Mouse (Mus musculus) midbrain, embryonic 12.5 days (tissue): ENCODE measurements at regions not wholly inside any gene's neighbourhood (a gene's known extent, or its start where the extent isn't known, plus 50 kb on each side); places are given as distances from the start of the nearest gene placed in this dataset.

ENCODE experiments used
- ATAC-seq: fragments of 200-750 bp; cut with Nextera tagmentation; 2 replicates; pipeline ENCODE4 v1.8.0; 2017; ENCODE audit warnings: low read depth, moderate TSS enrichment, moderate library complexity; ENCODE audit not compliant: low FRiP score
- H3K27ac ChIP-seq: fragments of 300-500 bp; sonication (generic); replicated peaks from 2 replicates; pipeline ENCODE4 v1.5.1; 2016; ENCODE audit warnings: mild to moderate bottlenecking
- H3K27me3 ChIP-seq: fragments of 300-500 bp; sonication (generic); 2 replicates; pipeline ENCODE4 v1.6.1; 2016; ENCODE audit warnings: mild to moderate bottlenecking
- H3K36me3 ChIP-seq: fragments of 300-500 bp; sonication (generic); 2 replicates; pipeline ENCODE4 v1.6.1; 2016
- H3K4me1 ChIP-seq: fragments of 300-500 bp; sonication (generic); 2 replicates; pipeline ENCODE4 v1.6.1; 2016
- H3K4me2 ChIP-seq: fragments of 300-500 bp; sonication (generic); replicated peaks from 2 replicates; pipeline ENCODE4 v1.6.1; 2016; ENCODE audit warnings: mild to moderate bottlenecking, moderate library complexity
- H3K4me3 ChIP-seq: fragments of 300-500 bp; sonication (generic); 2 replicates; pipeline ENCODE4 v1.5.1; 2016; ENCODE audit warnings: mild to moderate bottlenecking
- H3K9ac ChIP-seq: fragments of 300-500 bp; sonication (generic); replicated peaks from 2 replicates; pipeline ENCODE4 v1.6.1; 2016; ENCODE audit warnings: mild to moderate bottlenecking, moderate library complexity
- H3K9me3 ChIP-seq: fragments of 300-500 bp; sonication (generic); 2 replicates; pipeline ENCODE4 v1.6.1; 2016; ENCODE audit warnings: mild to moderate bottlenecking
- WGBS: fragments of 180-500 bp; shearing (Covaris S2); methylation state at CpG from one replicate; pipeline ENCODE4 v1.1.7; 2016; 5-methylcytosine and 5-hydroxymethylcytosine counted together

DNA sequence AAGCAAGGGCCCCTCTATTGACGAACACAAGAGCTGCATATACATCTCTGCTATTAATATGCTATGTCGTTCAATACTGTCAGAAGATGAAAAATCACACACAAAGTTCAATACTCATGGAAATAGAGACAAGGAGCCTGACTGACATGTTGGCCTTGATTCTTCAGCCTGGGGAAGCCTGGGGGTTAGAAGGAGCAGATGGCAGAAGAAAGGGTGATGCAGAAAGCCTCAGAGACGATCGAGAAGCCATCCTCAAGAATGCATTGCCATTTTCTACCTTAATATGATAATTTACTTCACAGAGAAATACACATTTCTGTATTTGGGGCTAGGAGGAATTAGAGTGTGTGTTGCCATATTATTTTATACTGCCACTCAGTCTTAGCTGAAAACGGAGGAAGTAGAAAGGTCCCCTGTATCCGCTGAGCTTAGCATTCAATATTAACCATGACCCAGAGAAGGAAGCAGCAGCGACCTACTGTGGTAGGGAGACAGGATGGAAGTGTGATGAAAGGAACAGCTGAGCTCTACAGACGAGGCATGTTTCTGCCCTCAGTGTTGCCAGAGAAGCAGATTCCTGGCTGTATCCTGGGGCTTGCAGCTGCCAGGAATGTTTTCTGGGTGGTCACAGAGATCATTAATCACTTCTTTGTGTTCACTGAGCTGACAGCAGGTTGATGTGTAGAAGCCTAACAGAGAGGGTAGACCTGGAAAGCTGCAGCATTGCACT is 105.2 kb downstream of the Lrig3 start:
- 50% methylated on average over 8 of the region's 8 CpGs for WGBS
- peak; percentile 71 for ATAC-seq
- H3K27ac ChIP-seq: peak overlapping the region; percentile 54; the same call in 1 of the 2 replicates

GRCm38 (mm10) chr10:126071714-126072057 is 105.7 kb downstream of the Lrig3 start:
- ATAC-seq: peak; percentile 41; the same call in 1 of the 2 replicates

More for the DNA sequence above, 105.2 kb downstream of the Lrig3 start:
- H3K4me1 ChIP-seq: peaks cover 12% of the 10 kb centered on the region
- H3K36me3 ChIP-seq: no peaks in the 10 kb centered on the region
- no peak overlapping the region for H3K4me2 ChIP-seq
- H3K4me3 ChIP-seq: no peak overlapping the region
- no peak overlapping the region for H3K9ac ChIP-seq
- H3K9me3 ChIP-seq: 0 out of 2 replicates have a peak, but pooled peaks cover 6% of the 10 kb centered on the region
- H3K27me3 ChIP-seq: no peaks in the 10 kb centered on the region

GRCm38 (mm10) chr10:126077313-126077966 is 111.5 kb downstream of the Lrig3 start:
- ATAC-seq: no peak
- Histone ChIP-seq H3K9ac (no peak overlapping the region), H3K36me3 (no peaks in the 10 kb centered on the region)

More at GRCm38 (mm10) chr10:126071714-126072057, 105.7 kb downstream of the Lrig3 start:
- H3K36me3 ChIP-seq: no peaks in the 10 kb centered on the region
- peaks cover 12% of the 10 kb centered on the region for H3K4me1 ChIP-seq
- no peak overlapping the region for H3K4me3 ChIP-seq
- H3K9ac ChIP-seq: no peak overlapping the region
- no peaks in the 10 kb centered on the region for H3K27me3 ChIP-seq
- H3K9me3 ChIP-seq: 0 out of 2 replicates have a peak, but pooled peaks cover 1% of the 10 kb centered on the region
- H3K27ac ChIP-seq: peak overlapping the region; percentile 54; the same call in 1 of the 2 replicates
- H3K4me2 ChIP-seq: no peak overlapping the region
- WGBS: 39% methylated on average over 3 of the region's 3 CpGs

DNA sequence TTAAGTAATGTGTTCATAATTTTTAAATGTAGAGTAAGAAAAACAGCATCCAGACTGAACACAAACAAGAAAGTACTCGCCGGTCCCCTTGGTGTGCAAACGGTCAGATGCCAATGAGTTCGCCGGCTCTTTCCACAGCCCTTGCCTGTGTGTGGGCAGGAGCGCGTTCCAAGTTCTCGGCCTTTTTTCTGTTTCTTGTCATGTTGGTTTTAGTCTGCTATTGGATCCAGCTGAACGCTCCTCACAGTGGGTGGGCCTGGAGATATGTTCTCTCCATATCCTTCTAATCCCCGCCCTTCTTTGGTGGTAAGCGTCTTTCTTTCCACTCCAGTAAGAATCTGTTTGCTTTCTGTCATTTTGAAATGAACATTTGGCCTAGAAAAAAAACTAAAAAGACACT is 116.6 kb downstream of the Lrig3 start:
- no peaks in the 10 kb centered on the region for H3K9me3 ChIP-seq
- no peak overlapping the region for H3K9ac ChIP-seq
- no peaks in the 10 kb centered on the region for H3K36me3 ChIP-seq
- H3K4me1 ChIP-seq: no peaks in the 10 kb centered on the region
- no peak overlapping the region for H3K27ac ChIP-seq
- no peaks in the 10 kb centered on the region for H3K27me3 ChIP-seq
- H3K4me3 ChIP-seq: no peak overlapping the region
- no peak for ATAC-seq
- no peak overlapping the region for H3K4me2 ChIP-seq
- 50% methylated on average over 11 of the region's 11 CpGs for WGBS

More at GRCm38 (mm10) chr10:126077313-126077966, 111.5 kb downstream of the Lrig3 start:
- 91% methylated on average over 1 of the region's 1 CpGs for WGBS
- H3K27ac ChIP-seq: no peak overlapping the region
- no peaks in the 10 kb centered on the region for H3K27me3 ChIP-seq
- no peak overlapping the region for H3K4me3 ChIP-seq
- H3K4me1 ChIP-seq: no peaks in the 10 kb centered on the region
- H3K4me2 ChIP-seq: no peak overlapping the region
- H3K9me3 ChIP-seq: no peaks in the 10 kb centered on the region

GRCm38 (mm10) chr10:126086684-126087083 is 120.7 kb downstream of the Lrig3 start:
- WGBS: 79% methylated on average over 5 of the region's 5 CpGs
- no peak for ATAC-seq
- H3K36me3 ChIP-seq: no peaks in the 10 kb centered on the region
- no peak overlapping the region for H3K9ac ChIP-seq
- H3K27me3 ChIP-seq: no peaks in the 10 kb centered on the region
- no peaks in the 10 kb centered on the region for H3K9me3 ChIP-seq
- H3K4me2 ChIP-seq: no peak overlapping the region
- H3K4me1 ChIP-seq: no peaks in the 10 kb centered on the region
- no peak overlapping the region for H3K4me3 ChIP-seq
- no peak overlapping the region for H3K27ac ChIP-seq

- no peaks in the 10 kb centered on the region for H3K9me3 ChIP-seq
- no peak overlapping the region for H3K4me3 ChIP-seq
- no peaks in the 10 kb centered on the region for H3K4me1 ChIP-seq
- no peak overlapping the region for H3K4me2 ChIP-seq
- H3K27ac ChIP-seq: no peak overlapping the region
- no peaks in the 10 kb centered on the region for H3K27me3 ChIP-seq
- no peak overlapping the region for H3K9ac ChIP-seq
- H3K36me3 ChIP-seq: no peaks in the 10 kb centered on the region
- ATAC-seq: no peak
- WGBS: 85% methylated on average over 16 of the region's 16 CpGs
These were observed 128.4 kb downstream of the Lrig3 start for GRCm38 (mm10) chr10:126094238-126094880.

- Histone ChIP-seq H3K36me3 (no peaks in the 10 kb centered on the region), H3K27ac (no peak overlapping the region), H3K27me3 (no peaks in the 10 kb centered on the region), H3K9ac (no peak overlapping the region), H3K4me2 (no peak overlapping the region), H3K4me1 (no peaks in the 10 kb centered on the region), H3K4me3 (no peak overlapping the region), H3K9me3 (no peaks in the 10 kb centered on the region)
- 91% methylated on average over 10 of the region's 10 CpGs for WGBS
- ATAC-seq: no peak
These were observed 131.9 kb downstream of the Lrig3 start for GRCm38 (mm10) chr10:126097896-126098295.

DNA sequence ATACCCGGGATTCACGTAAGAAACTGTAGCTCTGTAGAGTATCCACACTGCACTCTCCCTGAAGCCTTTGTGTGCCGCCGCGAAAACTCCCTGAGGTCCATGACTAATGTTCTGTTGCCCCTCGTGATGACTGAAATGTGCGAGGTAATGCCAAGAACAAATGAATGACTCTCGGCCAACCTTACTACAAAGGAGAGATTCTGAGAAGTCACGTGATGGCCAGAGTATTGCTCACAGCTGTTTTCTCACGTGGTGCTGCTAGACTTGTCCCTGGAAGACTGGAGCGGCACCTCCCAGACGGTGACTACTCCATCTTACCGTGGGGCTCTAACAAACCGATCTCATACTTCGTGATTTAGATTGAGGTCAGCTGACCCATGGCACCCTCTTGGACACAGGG is 136.9 kb downstream of the Lrig3 start:
- ATAC-seq: no peak
- 90% methylated on average over 15 of the region's 15 CpGs for WGBS

GRCm38 (mm10) chr10:126113106-126113505 is 147.1 kb downstream of the Lrig3 start:
- Histone ChIP-seq H3K4me1 (no peaks in the 10 kb centered on the region), H3K9me3 (no peaks in the 10 kb centered on the region), H3K4me2 (no peak overlapping the region), H3K27me3 (no peaks in the 10 kb centered on the region), H3K27ac (no peak overlapping the region), H3K4me3 (no peak overlapping the region), H3K36me3 (no peaks in the 10 kb centered on the region), H3K9ac (no peak overlapping the region)
- 88% methylated on average over 5 of the region's 5 CpGs for WGBS
- no peak for ATAC-seq

More for the DNA sequence above, 136.9 kb downstream of the Lrig3 start:
- H3K4me2 ChIP-seq: no peak overlapping the region
- H3K27me3 ChIP-seq: no peaks in the 10 kb centered on the region
- H3K9ac ChIP-seq: no peak overlapping the region
- H3K27ac ChIP-seq: no peak overlapping the region
- no peaks in the 10 kb centered on the region for H3K4me1 ChIP-seq
- H3K36me3 ChIP-seq: no peaks in the 10 kb centered on the region
- H3K9me3 ChIP-seq: no peaks in the 10 kb centered on the region
- no peak overlapping the region for H3K4me3 ChIP-seq

- 79% methylated on average over 7 of the region's 7 CpGs for WGBS
- Histone ChIP-seq H3K36me3 (no peaks in the 10 kb centered on the region), H3K27me3 (no peaks in the 10 kb centered on the region), H3K27ac (no peak overlapping the region), H3K9me3 (no peaks in the 10 kb centered on the region), H3K4me2 (no peak overlapping the region), H3K4me1 (no peaks in the 10 kb centered on the region), H3K9ac (no peak overlapping the region), H3K4me3 (no peak overlapping the region)
- ATAC-seq: no peak
These were observed 149.4 kb downstream of the Lrig3 start for GRCm38 (mm10) chr10:126115386-126115785.

- no peaks in the 10 kb centered on the region for H3K9me3 ChIP-seq
- no peak overlapping the region for H3K9ac ChIP-seq
- H3K4me1 ChIP-seq: no peaks in the 10 kb centered on the region
- ATAC-seq: no peak
- no peaks in the 10 kb centered on the region for H3K36me3 ChIP-seq
- no peak overlapping the region for H3K27ac ChIP-seq
- no peaks in the 10 kb centered on the region for H3K27me3 ChIP-seq
- H3K4me3 ChIP-seq: no peak overlapping the region
- WGBS: 88% methylated on average over 10 of the region's 10 CpGs
- H3K4me2 ChIP-seq: no peak overlapping the region
These were observed 155.7 kb downstream of the Lrig3 start for GRCm38 (mm10) chr10:126121626-126122025.

DNA sequence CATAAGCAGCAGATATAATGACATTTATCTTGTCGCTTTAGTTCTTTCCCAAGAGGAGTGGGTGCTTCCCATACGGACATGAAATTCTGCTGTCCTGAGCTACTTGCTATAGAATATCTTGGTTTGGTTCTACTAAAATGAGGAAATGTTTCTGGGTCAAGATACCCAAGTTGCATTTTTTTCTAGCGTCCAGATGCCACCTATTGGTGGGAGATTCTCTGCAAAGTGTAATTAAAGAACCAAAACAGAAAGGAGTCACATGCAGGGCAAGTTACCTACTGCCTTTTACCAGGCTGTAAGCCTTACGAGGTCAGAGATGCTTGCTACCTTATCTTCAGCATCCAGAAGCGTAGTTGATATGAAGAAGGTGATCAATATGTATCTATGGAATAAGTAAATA is 156.5 kb downstream of the Lrig3 start:
- Histone ChIP-seq H3K9me3 (no peaks in the 10 kb centered on the region), H3K4me3 (no peak overlapping the region), H3K36me3 (no peaks in the 10 kb centered on the region), H3K4me2 (no peak overlapping the region), H3K4me1 (no peaks in the 10 kb centered on the region), H3K27me3 (no peaks in the 10 kb centered on the region), H3K9ac (no peak overlapping the region), H3K27ac (no peak overlapping the region)
- 82% methylated on average over 5 of the region's 5 CpGs for WGBS
- no peak for ATAC-seq
